Mouse (Mus musculus): ENCODE results near the gene 9930021J03Rik. TPM values are rescaled to one million over a fixed set of nuclear protein-coding genes. Genes with fewer than 3 reads are reported as not detected.
A peak's percentile ranks its signal among the peaks of the same experiment; 100 is the strongest.

Gene 9930021J03Rik
- polyA plus RNA-seq, 1 experiment from 2014 or later = 3.8 TPM

DNA sequence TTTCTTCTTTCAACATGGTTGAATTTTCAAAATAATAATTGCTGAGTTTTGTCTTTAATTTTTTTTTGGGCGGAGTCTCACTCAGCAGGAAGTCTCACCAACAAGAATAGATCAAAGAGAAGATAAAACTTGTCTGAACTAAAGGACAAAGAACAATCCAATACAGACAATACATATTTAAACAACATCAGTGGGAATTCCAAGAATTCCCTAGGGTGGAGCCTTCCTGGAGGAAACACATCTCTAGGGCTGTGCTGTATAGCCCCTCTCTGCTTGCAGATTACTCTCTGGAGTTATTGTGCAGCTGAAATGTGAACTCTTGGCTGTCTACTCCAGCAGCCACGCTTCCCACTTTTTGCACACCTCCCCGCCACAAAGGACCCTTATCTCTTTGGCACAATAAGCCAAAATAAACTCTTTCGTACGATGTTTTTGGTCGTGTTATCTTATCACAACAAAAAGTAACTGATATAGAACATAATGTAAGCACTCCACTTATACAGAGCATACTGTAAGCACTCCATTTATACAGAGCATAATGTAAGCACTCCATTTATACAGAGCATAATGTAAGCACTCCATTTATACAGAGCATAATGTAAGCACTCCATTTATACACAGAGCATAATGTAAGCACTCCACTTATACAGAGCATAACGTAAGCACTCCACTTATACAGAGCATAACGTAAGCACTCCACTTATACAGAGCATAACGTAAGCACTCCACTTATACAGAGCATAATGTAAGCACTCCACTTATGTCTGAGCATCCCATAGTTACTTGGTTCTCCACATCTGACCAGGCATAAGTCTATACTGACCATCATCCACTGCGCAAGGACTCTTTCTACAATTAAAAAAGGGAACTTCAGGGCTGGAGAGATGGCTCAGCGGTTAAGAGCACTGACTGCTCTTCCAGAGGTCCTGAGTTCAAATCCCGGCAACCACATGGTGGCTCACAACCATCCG lies 125.3 kb downstream of the 9930021J03Rik start:
- H3K9ac ChIP-seq (ENCODE audit: low read length) = no peak overlapping the region
- H3K4me2 ChIP-seq (ENCODE audit: low read depth, low read length) = no peak overlapping the region
- peaks cover 65% of the 10 kb centered on the region for H3K27me3 ChIP-seq (ENCODE audit: control insufficient read depth, insufficient read depth, low read depth, low read length)
- 33% methylated on average over 13 of the region's 13 CpGs for WGBS
- H3K9me3 ChIP-seq (ENCODE audit: control insufficient read depth, low read length) = peaks cover 14% of the 10 kb centered on the region
- no peak overlapping the region for H3K27ac ChIP-seq (ENCODE audit: low read length)
- ATAC-seq (ENCODE audit: low read depth) = peak; percentile 83
- no peaks in the 10 kb centered on the region for H3K4me1 ChIP-seq (replicated peaks; ENCODE audit: control insufficient read depth, insufficient read depth, low read length)
- no peak overlapping the region for H3K4me3 ChIP-seq (ENCODE audit: low read length)
- H3K36me3 ChIP-seq (ENCODE audit: control insufficient read depth, insufficient read depth, low read length) = no peaks in the 10 kb centered on the region

DNA sequence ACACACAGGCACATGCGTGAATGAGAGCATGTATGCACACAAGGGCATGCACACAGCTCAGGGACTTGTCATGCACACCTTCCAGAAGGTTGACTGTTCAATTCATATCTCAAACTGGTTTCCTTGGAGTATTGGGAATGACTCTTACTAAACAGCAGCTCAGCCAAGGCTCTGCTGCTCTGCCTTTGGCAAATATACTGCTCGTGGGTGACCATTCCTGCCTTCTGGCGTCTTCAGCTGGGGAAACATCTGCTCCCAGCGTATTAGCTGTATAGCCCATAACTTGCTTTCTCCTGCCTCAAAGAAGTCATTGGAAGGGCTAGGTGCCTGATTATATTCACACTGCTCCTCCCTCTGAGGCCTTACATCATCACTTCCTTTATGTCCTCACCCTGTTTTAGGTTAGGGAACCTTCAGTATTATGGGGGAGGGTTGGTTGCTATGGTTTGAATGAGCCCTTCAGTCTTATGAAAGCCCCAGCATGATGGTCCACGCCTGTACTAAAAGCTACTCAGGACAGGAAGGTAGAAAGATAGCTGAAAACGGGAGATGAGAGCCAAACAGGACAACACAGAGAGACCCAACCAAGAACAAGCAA lies 127.5 kb downstream of the 9930021J03Rik start:
- Histone ChIP-seq H3K4me3 (ENCODE audit: low read length) (no peak overlapping the region), H3K9ac (ENCODE audit: low read length) (no peak overlapping the region), H3K9me3 (ENCODE audit: control insufficient read depth, low read length) (no peaks in the 10 kb centered on the region), H3K4me1 (replicated peaks; ENCODE audit: control insufficient read depth, insufficient read depth, low read length) (no peaks in the 10 kb centered on the region), H3K36me3 (ENCODE audit: control insufficient read depth, insufficient read depth, low read length) (no peaks in the 10 kb centered on the region), H3K4me2 (ENCODE audit: low read depth, low read length) (no peak overlapping the region), H3K27me3 (ENCODE audit: control insufficient read depth, insufficient read depth, low read depth, low read length) (peaks cover 65% of the 10 kb centered on the region), H3K27ac (ENCODE audit: low read length) (no peak overlapping the region)
- WGBS = 75% methylated on average over 6 of the region's 6 CpGs
- ATAC-seq (ENCODE audit: low read depth) = no peak

DNA sequence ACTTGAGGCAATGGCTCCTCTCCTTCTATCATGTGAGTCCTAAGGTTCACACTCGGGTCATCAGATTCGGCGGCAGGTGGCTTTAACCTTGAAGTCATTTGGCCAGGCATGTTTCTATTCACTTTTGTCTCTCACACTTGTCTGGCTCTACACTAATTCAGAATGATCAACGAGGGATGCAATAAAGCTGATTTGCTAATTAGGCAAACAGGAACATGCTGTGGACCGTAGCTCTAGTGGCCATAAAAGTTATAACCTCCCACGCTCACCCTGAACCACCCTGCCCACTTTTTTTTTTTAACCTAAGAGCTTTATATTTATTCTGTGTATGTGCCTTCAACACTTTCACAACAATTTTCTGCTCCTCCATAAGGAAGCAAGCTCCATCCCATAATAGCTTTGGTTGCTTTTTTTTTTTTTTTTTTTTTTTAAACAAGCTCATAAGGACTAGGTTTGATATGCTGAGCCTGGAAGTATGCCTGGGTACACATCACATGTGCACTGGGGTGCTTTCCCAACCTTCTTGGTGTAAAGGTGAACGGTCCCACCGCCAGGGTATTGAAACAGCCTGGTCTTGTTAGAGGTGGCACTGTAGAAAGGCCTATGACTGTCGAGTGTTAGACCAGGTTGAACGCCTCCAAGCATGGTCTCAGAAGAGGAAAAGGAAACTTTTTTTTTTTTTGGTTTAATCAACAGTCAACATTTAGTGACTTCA lies 129.2 kb downstream of the 9930021J03Rik start:
- 82% methylated on average over 10 of the region's 10 CpGs for WGBS
- Histone ChIP-seq H3K36me3 (ENCODE audit: control insufficient read depth, insufficient read depth, low read length) (no peaks in the 10 kb centered on the region), H3K27me3 (ENCODE audit: control insufficient read depth, insufficient read depth, low read depth, low read length) (peaks cover 67% of the 10 kb centered on the region), H3K4me1 (replicated peaks; ENCODE audit: control insufficient read depth, insufficient read depth, low read length) (no peaks in the 10 kb centered on the region), H3K9ac (ENCODE audit: low read length) (no peak overlapping the region), H3K4me3 (ENCODE audit: low read length) (no peak overlapping the region), H3K9me3 (ENCODE audit: control insufficient read depth, low read length) (no peaks in the 10 kb centered on the region), H3K27ac (ENCODE audit: low read length) (no peak overlapping the region), H3K4me2 (ENCODE audit: low read depth, low read length) (no peak overlapping the region)
- ATAC-seq (ENCODE audit: low read depth) = no peak

DNA sequence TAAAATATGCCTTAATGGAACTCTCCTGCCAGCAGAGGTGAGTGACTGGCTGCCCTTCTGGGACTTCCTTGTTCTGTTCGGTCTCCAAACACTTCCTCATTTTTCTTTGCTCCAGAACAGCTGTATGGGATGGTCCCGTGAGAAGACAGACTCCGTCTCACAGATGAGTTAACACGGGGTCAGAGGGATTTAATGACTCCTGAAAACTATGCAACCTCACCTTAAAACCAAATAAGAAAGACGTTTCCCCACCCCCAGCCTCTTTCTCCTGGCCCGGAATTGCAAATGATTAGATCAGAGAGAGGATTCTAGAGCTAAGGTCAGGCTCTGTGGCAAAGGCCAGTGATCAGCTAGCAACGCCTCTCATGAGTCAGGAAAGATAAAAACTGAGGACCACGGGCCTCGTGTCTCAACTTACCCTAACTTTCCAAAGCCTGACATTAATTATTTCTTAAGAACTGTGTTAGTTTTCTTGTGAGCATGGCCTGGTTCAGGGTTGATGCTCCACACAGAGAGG lies 130.2 kb downstream of the 9930021J03Rik start:
- H3K36me3 ChIP-seq (ENCODE audit: control insufficient read depth, insufficient read depth, low read length) = no peaks in the 10 kb centered on the region
- no peak overlapping the region for H3K27ac ChIP-seq (ENCODE audit: low read length)
- H3K4me3 ChIP-seq (ENCODE audit: low read length) = no peak overlapping the region
- no peak for ATAC-seq (ENCODE audit: low read depth)
- H3K9ac ChIP-seq (ENCODE audit: low read length) = no peak overlapping the region
- no peaks in the 10 kb centered on the region for H3K4me1 ChIP-seq (replicated peaks; ENCODE audit: control insufficient read depth, insufficient read depth, low read length)
- H3K4me2 ChIP-seq (ENCODE audit: low read depth, low read length) = no peak overlapping the region
- H3K9me3 ChIP-seq (ENCODE audit: control insufficient read depth, low read length) = no peaks in the 10 kb centered on the region
- WGBS = 43% methylated on average over 9 of the region's 9 CpGs
- H3K27me3 ChIP-seq (ENCODE audit: control insufficient read depth, insufficient read depth, low read depth, low read length) = peaks cover 67% of the 10 kb centered on the region

DNA sequence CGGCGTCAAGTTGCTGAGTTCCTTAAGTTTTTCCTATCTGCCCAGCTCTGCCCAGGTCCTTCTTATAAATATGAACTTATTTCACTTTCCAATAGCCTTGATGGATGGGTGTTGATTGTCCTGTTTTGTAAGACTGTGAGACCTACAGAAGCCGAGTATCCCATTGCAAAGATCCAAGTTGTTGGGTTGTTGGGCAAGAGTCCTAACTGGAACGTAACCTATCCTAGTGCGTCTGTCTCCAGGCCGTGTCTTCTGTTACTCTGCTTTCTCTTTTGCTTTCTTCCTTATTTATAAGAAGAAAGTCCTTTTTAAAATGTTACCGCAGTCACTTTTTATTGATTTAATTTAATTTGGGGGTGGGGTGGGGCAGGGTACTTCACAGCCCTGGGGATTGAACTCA lies 130.8 kb downstream of the 9930021J03Rik start:
- 89% methylated on average over 7 of the region's 7 CpGs for WGBS
- H3K4me1 ChIP-seq (replicated peaks; ENCODE audit: control insufficient read depth, insufficient read depth, low read length) = no peaks in the 10 kb centered on the region
- H3K9ac ChIP-seq (ENCODE audit: low read length) = no peak overlapping the region
- no peak overlapping the region for H3K27ac ChIP-seq (ENCODE audit: low read length)
- no peaks in the 10 kb centered on the region for H3K36me3 ChIP-seq (ENCODE audit: control insufficient read depth, insufficient read depth, low read length)
- H3K27me3 ChIP-seq (ENCODE audit: control insufficient read depth, insufficient read depth, low read depth, low read length) = peaks cover 67% of the 10 kb centered on the region
- no peaks in the 10 kb centered on the region for H3K9me3 ChIP-seq (ENCODE audit: control insufficient read depth, low read length)
- H3K4me2 ChIP-seq (ENCODE audit: low read depth, low read length) = no peak overlapping the region
- no peak for ATAC-seq (ENCODE audit: low read depth)
- H3K4me3 ChIP-seq (ENCODE audit: low read length) = no peak overlapping the region

DNA sequence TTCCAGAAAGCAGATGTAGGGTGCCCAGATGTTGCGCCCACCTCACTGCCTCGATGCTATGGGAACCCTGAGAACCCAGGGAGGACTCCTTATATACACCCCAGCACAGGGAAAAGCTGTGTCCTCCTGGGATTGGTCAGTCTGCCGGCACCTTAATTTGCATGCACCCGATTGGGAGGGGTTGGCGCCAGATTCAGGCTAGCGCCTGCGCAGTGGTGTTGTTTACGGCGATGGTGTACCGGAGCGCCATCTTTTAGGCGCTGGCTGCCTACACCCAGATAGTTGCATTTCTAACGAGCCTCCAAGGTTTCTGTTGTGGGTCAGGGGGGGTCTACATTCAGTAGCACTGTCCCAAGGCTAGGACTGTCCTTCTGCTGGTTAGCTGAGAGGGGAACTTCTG lies 133.1 kb downstream of the 9930021J03Rik start:
- no peak overlapping the region for H3K4me2 ChIP-seq (ENCODE audit: low read depth, low read length)
- 89% methylated on average over 13 of the region's 13 CpGs for WGBS
- H3K36me3 ChIP-seq (ENCODE audit: control insufficient read depth, insufficient read depth, low read length) = no peaks in the 10 kb centered on the region
- no peaks in the 10 kb centered on the region for H3K9me3 ChIP-seq (ENCODE audit: control insufficient read depth, low read length)
- no peak overlapping the region for H3K27ac ChIP-seq (ENCODE audit: low read length)
- H3K9ac ChIP-seq (ENCODE audit: low read length) = no peak overlapping the region
- peaks cover 61% of the 10 kb centered on the region for H3K27me3 ChIP-seq (ENCODE audit: control insufficient read depth, insufficient read depth, low read depth, low read length)
- no peak overlapping the region for H3K4me3 ChIP-seq (ENCODE audit: low read length)
- H3K4me1 ChIP-seq (replicated peaks; ENCODE audit: control insufficient read depth, insufficient read depth, low read length) = no peaks in the 10 kb centered on the region
- no peak for ATAC-seq (ENCODE audit: low read depth)

DNA sequence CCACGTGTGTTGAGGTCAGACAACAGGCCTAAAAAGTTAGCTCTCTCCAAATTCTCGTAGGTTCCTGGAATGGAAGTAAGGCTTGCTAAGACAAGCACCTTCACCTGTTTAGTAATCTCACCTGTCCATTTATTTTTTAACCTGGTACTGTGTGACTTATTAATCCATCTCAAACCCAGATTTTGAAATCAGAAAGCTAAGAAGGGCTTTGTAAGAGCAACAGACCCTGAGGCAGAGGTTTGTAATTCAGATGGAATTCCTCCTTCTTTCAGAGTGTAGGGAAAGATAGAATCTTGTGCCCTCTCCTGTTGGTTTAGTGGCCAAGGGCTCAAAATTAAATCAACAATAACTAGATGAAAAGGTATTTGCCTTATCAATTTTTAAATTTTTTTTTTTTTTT lies 134.6 kb downstream of the 9930021J03Rik start:
- Histone ChIP-seq H3K9ac (ENCODE audit: low read length) (no peak overlapping the region), H3K4me1 (replicated peaks; ENCODE audit: control insufficient read depth, insufficient read depth, low read length) (no peaks in the 10 kb centered on the region), H3K9me3 (ENCODE audit: control insufficient read depth, low read length) (no peaks in the 10 kb centered on the region), H3K4me3 (ENCODE audit: low read length) (no peak overlapping the region), H3K27ac (ENCODE audit: low read length) (no peak overlapping the region), H3K36me3 (ENCODE audit: control insufficient read depth, insufficient read depth, low read length) (no peaks in the 10 kb centered on the region), H3K27me3 (ENCODE audit: control insufficient read depth, insufficient read depth, low read depth, low read length) (peaks cover 63% of the 10 kb centered on the region), H3K4me2 (ENCODE audit: low read depth, low read length) (no peak overlapping the region)
- 85% methylated on average over 2 of the region's 2 CpGs for WGBS
- ATAC-seq (ENCODE audit: low read depth) = no peak

DNA sequence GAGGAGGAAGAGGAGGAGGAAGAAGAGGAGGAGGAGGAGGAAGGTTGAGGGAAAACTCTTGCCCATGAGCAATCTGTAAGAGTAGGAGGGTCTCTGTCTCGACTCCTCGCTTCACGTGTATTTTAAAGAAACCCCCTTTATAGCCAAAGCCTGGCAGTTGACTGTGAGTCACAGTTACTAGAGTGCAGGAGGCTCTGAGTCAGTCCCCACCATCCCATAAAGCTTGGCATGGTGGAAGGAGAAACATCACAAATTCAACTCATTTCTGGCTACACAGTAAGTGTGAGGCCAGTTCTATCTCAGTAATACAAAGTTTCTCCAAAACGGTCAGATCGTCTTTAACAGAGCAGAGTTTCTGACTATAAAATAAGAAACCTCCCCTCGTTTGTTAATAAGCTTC lies 135.5 kb downstream of the 9930021J03Rik start:
- H3K9ac ChIP-seq (ENCODE audit: low read length) = no peak overlapping the region
- no peaks in the 10 kb centered on the region for H3K36me3 ChIP-seq (ENCODE audit: control insufficient read depth, insufficient read depth, low read length)
- no peak overlapping the region for H3K4me3 ChIP-seq (ENCODE audit: low read length)
- peaks cover 63% of the 10 kb centered on the region for H3K27me3 ChIP-seq (ENCODE audit: control insufficient read depth, insufficient read depth, low read depth, low read length)
- H3K27ac ChIP-seq (ENCODE audit: low read length) = no peak overlapping the region
- H3K4me2 ChIP-seq (ENCODE audit: low read depth, low read length) = no peak overlapping the region
- no peaks in the 10 kb centered on the region for H3K4me1 ChIP-seq (replicated peaks; ENCODE audit: control insufficient read depth, insufficient read depth, low read length)
- no peaks in the 10 kb centered on the region for H3K9me3 ChIP-seq (ENCODE audit: control insufficient read depth, low read length)
- no peak for ATAC-seq (ENCODE audit: low read depth)
- WGBS = 84% methylated on average over 6 of the region's 6 CpGs

DNA sequence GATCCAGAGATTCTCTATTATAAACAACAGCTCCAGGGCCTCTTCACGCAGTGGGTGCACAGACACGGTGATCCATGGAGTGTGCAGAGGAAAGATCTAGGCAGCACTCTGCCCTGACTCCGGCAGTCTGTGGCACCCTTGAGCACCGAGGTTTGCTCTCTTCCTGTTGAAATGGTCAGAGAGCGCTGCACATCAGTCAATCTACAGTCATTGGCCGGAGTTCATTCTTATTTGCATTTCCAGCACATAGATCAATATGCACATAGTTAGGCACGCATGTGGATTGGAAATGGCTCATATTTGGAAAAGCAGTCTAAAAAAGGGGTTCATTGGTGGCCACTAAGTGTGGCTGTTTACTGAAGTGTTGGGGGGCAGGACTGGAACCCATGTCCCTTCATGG lies 137.7 kb downstream of the 9930021J03Rik start:
- no peak overlapping the region for H3K9ac ChIP-seq (ENCODE audit: low read length)
- H3K4me1 ChIP-seq (replicated peaks; ENCODE audit: control insufficient read depth, insufficient read depth, low read length) = no peaks in the 10 kb centered on the region
- no peak for ATAC-seq (ENCODE audit: low read depth)
- no peaks in the 10 kb centered on the region for H3K9me3 ChIP-seq (ENCODE audit: control insufficient read depth, low read length)
- H3K27me3 ChIP-seq (ENCODE audit: control insufficient read depth, insufficient read depth, low read depth, low read length) = peaks cover 52% of the 10 kb centered on the region
- H3K4me3 ChIP-seq (ENCODE audit: low read length) = no peak overlapping the region
- no peak overlapping the region for H3K27ac ChIP-seq (ENCODE audit: low read length)
- WGBS = 82% methylated on average over 7 of the region's 7 CpGs
- H3K36me3 ChIP-seq (ENCODE audit: control insufficient read depth, insufficient read depth, low read length) = no peaks in the 10 kb centered on the region
- no peak overlapping the region for H3K4me2 ChIP-seq (ENCODE audit: low read depth, low read length)
